Mouse (Mus musculus) limb, embryonic 12.5 days (tissue): ENCODE data around the gene Gm43552. TPM values are rescaled to one million over a fixed set of nuclear protein-coding genes. Genes with fewer than 3 reads are reported as not detected.
A peak's percentile ranks its signal among the peaks of the same experiment; 100 is the strongest.

Experiments used
- ATAC-seq: fragments of 200-750 bp; cut with Nextera tagmentation; 2 replicates; pipeline ENCODE4 v1.8.0; 2017; ENCODE audit warnings: low read depth, moderate TSS enrichment; ENCODE audit not compliant: insufficient number of reproducible peaks, insufficient read depth, low FRiP score, low TSS enrichment
- H3K27ac ChIP-seq: fragments of 300-500 bp; sonication (generic); 2 replicates; pipeline ENCODE4 v1.5.1; 2016; ENCODE audit warnings: mild to moderate bottlenecking, moderate library complexity
- H3K27me3 ChIP-seq: fragments of 300-500 bp; sonication (generic); 2 replicates; pipeline ENCODE4 v1.6.1; 2016; ENCODE audit warnings: mild to moderate bottlenecking, moderate library complexity
- H3K36me3 ChIP-seq: fragments of 300-500 bp; sonication (generic); 2 replicates; pipeline ENCODE4 v1.6.1; 2016; ENCODE audit warnings: mild to moderate bottlenecking, moderate library complexity
- H3K4me1 ChIP-seq: fragments of 300-500 bp; sonication (generic); replicated peaks from 2 replicates; pipeline ENCODE4 v1.6.1; 2016
- H3K4me2 ChIP-seq: fragments of 300-500 bp; sonication (generic); 2 replicates; pipeline ENCODE4 v1.6.1; 2016; ENCODE audit warnings: mild to moderate bottlenecking, moderate library complexity
- H3K4me3 ChIP-seq: fragments of 300-500 bp; sonication (generic); replicated peaks from 2 replicates; pipeline ENCODE4 v1.5.1; 2016; ENCODE audit warnings: mild to moderate bottlenecking
- H3K9ac ChIP-seq: fragments of 300-500 bp; sonication (generic); replicated peaks from 2 replicates; pipeline ENCODE4 v1.6.1; 2016; ENCODE audit warnings: mild to moderate bottlenecking, moderate library complexity
- H3K9me3 ChIP-seq: fragments of 300-500 bp; sonication (generic); 2 replicates; pipeline ENCODE4 v1.6.1; 2016; ENCODE audit warnings: mild to moderate bottlenecking, moderate library complexity
- WGBS: fragments of 180-500 bp; shearing (Covaris S2); methylation state at CpG from one replicate; pipeline ENCODE4 v1.1.7; 2016; 5-methylcytosine and 5-hydroxymethylcytosine counted together
- polyA plus RNA-seq: library from polyadenylated mRNA; unstranded; fragments of >200 nt; fragmentation: Nextera tagmentation; extraction: Ambion mirVana; gene quantifications from 2 replicates; pipeline ENCODE4 v1.2.1, GENCODE M21; 2016

The Gm43552 gene
- polyA plus RNA-seq, 1 experiment from 2014 or later: not detected

- peak overlapping the region; percentile 52; the same call in 1 of the 2 replicates for H3K9ac ChIP-seq
- H3K27me3 ChIP-seq: no peaks in the 10 kb centered on the region
- H3K4me3 ChIP-seq: 0 out of 2 replicates have a peak overlapping the region, but pooled peaks have one; percentile 3
- H3K4me2 ChIP-seq: peak overlapping the region; percentile 30
- peak overlapping the region; percentile 93 for H3K27ac ChIP-seq
- no peaks in the 10 kb centered on the region; the same call in 1 of the 2 replicates for H3K9me3 ChIP-seq
- WGBS: 17% methylated on average over 26 of the region's 26 CpGs
- peaks cover 78% of the 10 kb centered on the region for H3K36me3 ChIP-seq
- H3K4me1 ChIP-seq: peaks cover 14% of the 10 kb centered on the region
- ATAC-seq: peak; percentile 78; the same call in 1 of the 2 replicates
These were observed 76.8 kb downstream of the Gm43552 start for GRCm38 (mm10) chr5:65415653-65416458.

- Histone ChIP-seq H3K4me3 (no peak overlapping the region), H3K9ac (no peak overlapping the region)
These were observed 84.6 kb downstream of the Gm43552 start for GRCm38 (mm10) chr5:65407989-65408388.

GRCm38 (mm10) chr5:65401251-65401994 is 91.2 kb downstream of the Gm43552 start:
- Histone ChIP-seq H3K4me1 (no peaks in the 10 kb centered on the region), H3K27me3 (no peaks in the 10 kb centered on the region), H3K9me3 (no peaks in the 10 kb centered on the region), H3K4me3 (no peak overlapping the region), H3K27ac (no peak overlapping the region), H3K4me2 (no peak overlapping the region), H3K9ac (no peak overlapping the region), H3K36me3 (peaks cover 93% of the 10 kb centered on the region)
- 28% methylated on average over 2 of the region's 2 CpGs for WGBS
- no peak for ATAC-seq

More at GRCm38 (mm10) chr5:65407989-65408388, 84.6 kb downstream of the Gm43552 start:
- Histone ChIP-seq H3K36me3 (peaks cover 90% of the 10 kb centered on the region), H3K27ac (no peak overlapping the region), H3K4me1 (no peaks in the 10 kb centered on the region), H3K4me2 (no peak overlapping the region), H3K9me3 (no peaks in the 10 kb centered on the region; the same call in 1 of the 2 replicates), H3K27me3 (no peaks in the 10 kb centered on the region)
- WGBS: 62% methylated on average over 12 of the region's 12 CpGs
- ATAC-seq: no peak

GRCm38 (mm10) chr5:65394425-65394824 is 98.2 kb downstream of the Gm43552 start:
- Histone ChIP-seq H3K9ac (no peak overlapping the region), H3K4me3 (no peak overlapping the region), H3K4me2 (no peak overlapping the region), H3K27me3 (no peaks in the 10 kb centered on the region), H3K27ac (no peak overlapping the region), H3K9me3 (no peaks in the 10 kb centered on the region), H3K36me3 (peaks cover 54% of the 10 kb centered on the region), H3K4me1 (peaks cover 12% of the 10 kb centered on the region)
- 93% methylated on average over 7 of the region's 7 CpGs for WGBS
- no peak for ATAC-seq

GRCm38 (mm10) chr5:65391753-65392152 is 100.9 kb downstream of the Gm43552 start:
- Histone ChIP-seq H3K4me1 (peaks cover 16% of the 10 kb centered on the region), H3K36me3 (peaks cover 55% of the 10 kb centered on the region), H3K4me2 (peak overlapping the region; percentile 71), H3K9ac (peak overlapping the region; percentile 99), H3K27ac (peak overlapping the region; percentile 73; the same call in 1 of the 2 replicates), H3K9me3 (no peaks in the 10 kb centered on the region), H3K4me3 (peak overlapping the region; percentile 98), H3K27me3 (no peaks in the 10 kb centered on the region)
- 3% methylated on average over 12 of the region's 12 CpGs for WGBS
- ATAC-seq: no peak

- Histone ChIP-seq H3K9me3 (no peaks in the 10 kb centered on the region), H3K27me3 (no peaks in the 10 kb centered on the region), H3K4me2 (peak within 1 kb of the TSS; percentile 88), H3K9ac (peak within 1 kb of the TSS; percentile 99), H3K27ac (peak within 1 kb of the TSS; percentile 92), H3K4me1 (peaks cover 16% of the 10 kb centered on the region), H3K36me3 (peaks cover 49% of the 10 kb centered on the region), H3K4me3 (peak within 1 kb of the TSS; percentile 98)
- ATAC-seq: peak; percentile 95
- under 1% methylated on average over 83 of the region's 83 CpGs for WGBS
These were observed 101.7 kb downstream of the Gm43552 start, which contains the start of the genes Rpl9 and Lias for GRCm38 (mm10) chr5:65390648-65391644. Gene Rpl9, minus strand, starts transcription at chr5:65391444. Gene Lias, plus strand, starts transcription at chr5:65391497.

GRCm38 (mm10) chr5:65387008-65387867 is 105.4 kb downstream of the Gm43552 start:
- H3K27ac ChIP-seq: no peak overlapping the region
- ATAC-seq: no peak
- WGBS: 77% methylated on average over 6 of the region's 6 CpGs

GRCm38 (mm10) chr5:65385704-65386103 is 106.9 kb downstream of the Gm43552 start:
- peaks cover 39% of the 10 kb centered on the region for H3K36me3 ChIP-seq
- no peaks in the 10 kb centered on the region for H3K9me3 ChIP-seq
- no peak overlapping the region for H3K27ac ChIP-seq
- no peak for ATAC-seq
- H3K9ac ChIP-seq: no peak overlapping the region
- H3K4me3 ChIP-seq: no peak overlapping the region
- no peaks in the 10 kb centered on the region for H3K27me3 ChIP-seq
- no peak overlapping the region for H3K4me2 ChIP-seq
- peaks cover 13% of the 10 kb centered on the region for H3K4me1 ChIP-seq
- WGBS: 73% methylated on average over 2 of the region's 2 CpGs

More at GRCm38 (mm10) chr5:65387008-65387867, 105.4 kb downstream of the Gm43552 start:
- H3K36me3 ChIP-seq: peaks cover 39% of the 10 kb centered on the region
- no peaks in the 10 kb centered on the region for H3K9me3 ChIP-seq
- no peak overlapping the region for H3K9ac ChIP-seq
- no peak overlapping the region for H3K4me3 ChIP-seq
- peaks cover 15% of the 10 kb centered on the region for H3K4me1 ChIP-seq
- no peak overlapping the region for H3K4me2 ChIP-seq
- H3K27me3 ChIP-seq: no peaks in the 10 kb centered on the region
